Mouse (Mus musculus) lung, embryonic 15.5 days (tissue): ENCODE results near the gene F2rl3. TPM values are rescaled to one million over a fixed set of nuclear protein-coding genes. Genes with fewer than 3 reads are reported as not detected.

Experiments
- ATAC-seq: fragments of 200-750 bp; cut with Nextera tagmentation; 2 replicates; pipeline ENCODE4 v1.8.0; 2017; ENCODE audit warnings: moderate number of reproducible peaks, borderline replicate concordance; ENCODE audit not compliant: low FRiP score, low TSS enrichment; ENCODE audit errors: extremely low read depth
- H3K27ac ChIP-seq: fragments of 300-500 bp; sonication (generic); 2 replicates; pipeline ENCODE4 v1.5.1; 2015; ENCODE audit warnings: moderate library complexity, mild to moderate bottlenecking, inconsistent platforms
- H3K27me3 ChIP-seq: fragments of 300-500 bp; sonication (generic); 2 replicates; pipeline ENCODE4 v1.6.1; 2015; ENCODE audit warnings: inconsistent platforms
- H3K36me3 ChIP-seq: fragments of 300-500 bp; sonication (generic); 2 replicates; pipeline ENCODE4 v1.6.1; 2015; ENCODE audit warnings: inconsistent platforms
- H3K4me1 ChIP-seq: fragments of 300-500 bp; sonication (generic); 2 replicates; pipeline ENCODE4 v1.6.1; 2015; ENCODE audit warnings: inconsistent platforms
- H3K4me2 ChIP-seq: fragments of 300-500 bp; sonication (generic); 2 replicates; pipeline ENCODE4 v1.6.1; 2015; ENCODE audit warnings: inconsistent platforms, mild to moderate bottlenecking, moderate library complexity
- H3K4me3 ChIP-seq: fragments of 300-500 bp; sonication (generic); 2 replicates; pipeline ENCODE4 v1.5.1; 2015; ENCODE audit warnings: mild to moderate bottlenecking, inconsistent platforms
- H3K9ac ChIP-seq: fragments of 300-500 bp; sonication (generic); 2 replicates; pipeline ENCODE4 v1.6.1; 2015; ENCODE audit warnings: inconsistent platforms
- H3K9me3 ChIP-seq: fragments of 300-500 bp; sonication (generic); 2 replicates; pipeline ENCODE4 v1.6.1; 2016; ENCODE audit warnings: inconsistent platforms
- WGBS: fragments of 180-500 bp; shearing (Covaris S2); methylation state at CpG from one replicate; pipeline ENCODE4 v1.1.7; 2015; 5-methylcytosine and 5-hydroxymethylcytosine counted together
- polyA plus RNA-seq: library from polyadenylated mRNA; unstranded; fragments of >200 nt; fragmentation: Nextera tagmentation; extraction: Ambion mirVana; gene quantifications from 2 replicates; pipeline ENCODE4 v1.2.1, GENCODE M21; 2015

The F2rl3 gene
- polyA plus RNA-seq, 1 experiment from 2014 or later, result 3.0 TPM

GRCm38 (mm10) chr8:72777797-72778196, 16.1 kb downstream of the F2rl3 start:
- H3K4me2 ChIP-seq, result no peak overlapping the region
- no peak overlapping the region for H3K4me3 ChIP-seq
- H3K27me3 ChIP-seq, result no peaks in the 10 kb centered on the region
- no peaks in the 10 kb centered on the region for H3K36me3 ChIP-seq
- ATAC-seq, result no peak
- 74% methylated on average over 1 of the region's 1 CpGs for WGBS
- H3K27ac ChIP-seq, result no peak overlapping the region
- H3K9ac ChIP-seq, result no peak overlapping the region
- no peaks in the 10 kb centered on the region for H3K9me3 ChIP-seq
- H3K4me1 ChIP-seq, result no peaks in the 10 kb centered on the region

GRCm38 (mm10) chr8:72780644-72781043, 19.0 kb downstream of the F2rl3 start:
- Histone ChIP-seq H3K27ac (no peak overlapping the region), H3K4me2 (no peak overlapping the region), H3K9me3 (no peaks in the 10 kb centered on the region), H3K36me3 (no peaks in the 10 kb centered on the region), H3K9ac (no peak overlapping the region), H3K4me1 (no peaks in the 10 kb centered on the region), H3K4me3 (no peak overlapping the region), H3K27me3 (no peaks in the 10 kb centered on the region)
- 91% methylated on average over 4 of the region's 4 CpGs for WGBS
- no peak for ATAC-seq

- H3K27ac ChIP-seq, result no peak overlapping the region
- ATAC-seq, result no peak
- no peaks in the 10 kb centered on the region for H3K9me3 ChIP-seq
- 81% methylated on average over 2 of the region's 2 CpGs for WGBS
- H3K4me3 ChIP-seq, result no peak overlapping the region
- H3K27me3 ChIP-seq, result no peaks in the 10 kb centered on the region
- H3K4me1 ChIP-seq, result no peaks in the 10 kb centered on the region
- H3K4me2 ChIP-seq, result no peak overlapping the region
- no peak overlapping the region for H3K9ac ChIP-seq
- no peaks in the 10 kb centered on the region for H3K36me3 ChIP-seq
These were observed 39.9 kb downstream of the F2rl3 start for GRCm38 (mm10) chr8:72801583-72801982.

GRCm38 (mm10) chr8:72812690-72813089, 51.0 kb downstream of the F2rl3 start:
- Histone ChIP-seq H3K36me3 (no peaks in the 10 kb centered on the region), H3K9ac (no peak overlapping the region), H3K27me3 (no peaks in the 10 kb centered on the region), H3K9me3 (no peaks in the 10 kb centered on the region), H3K27ac (no peak overlapping the region), H3K4me1 (no peaks in the 10 kb centered on the region), H3K4me2 (no peak overlapping the region), H3K4me3 (no peak overlapping the region)
- no peak for ATAC-seq
- WGBS, result 89% methylated on average over 3 of the region's 3 CpGs

Other genes starting within 250 kb of the F2rl3 start
- 17.2 TPM in 2 replicates for gene Med26, start 213.6 kb upstream of the F2rl3 start, polyA plus RNA-seq
- 117 and 118 TPM in 2 replicates for gene Smim7, start 190.8 kb upstream of the F2rl3 start, polyA plus RNA-seq
- gene Tmem38a, start 189.8 kb upstream of the F2rl3 start, polyA plus RNA-seq, result 18.3 and 20.7 TPM in 2 replicates
- gene Nwd1, start 115.2 kb upstream of the F2rl3 start, polyA plus RNA-seq, result 0.17 and 0.21 TPM in 2 replicates
- 162 and 164 TPM in 2 replicates for gene Sin3b, start 38.6 kb upstream of the F2rl3 start, polyA plus RNA-seq